ENCODE assay signal across 10 mouse cellular contexts in genomic region chr17:31901461-31902204, GRCm38 (mm10). TPM values are rescaled to one million over a fixed set of nuclear protein-coding genes. Genes with fewer than 3 reads are reported as not detected.
DNase-seq lines count a peak whose midpoint lies in the region; ATAC-seq lines count a peak whose summit lies in the region.
"Had no signal": no experiment of that assay in that cellular context is flagged by ENCODE, and none has a peak within 500 bp of the region (broad histone marks: within the 10 kb centered on the region; RNA-seq: fewer than 3 reads in every experiment).

No protein-coding gene starts in this region.

- 34% methylated on average over 11 of the region's 11 CpGs for WGBS in liver, embryonic 16.5 days (ENCODE audit: insufficient replicate concordance)
- WGBS in hindbrain, embryonic 16.5 days = 81% methylated on average over 11 of the region's 11 CpGs

- no peaks in the 10 kb centered on the region for H3K27me3 ChIP-seq in liver, embryonic 16.5 days (ENCODE audit: control insufficient read depth, insufficient read depth, low read depth, low read length)
- H3K27me3 ChIP-seq in hindbrain, embryonic 16.5 days (replicated peaks; ENCODE audit: control insufficient read depth, insufficient read depth, low read length) = no peaks in the 10 kb centered on the region
- H3K27me3 ChIP-seq: embryonic facial prominence, embryonic 15.5 days; limb, embryonic 13.5 days had no signal

- H3K4me2 ChIP-seq in liver, embryonic 16.5 days (ENCODE audit: low read depth, low read length) = 0 out of 2 replicates have a peak overlapping the region, but pooled peaks have one; percentile 3
- H3K4me2 ChIP-seq in hindbrain, embryonic 16.5 days (ENCODE audit: low read length) = no peak overlapping the region
- H3K4me2 ChIP-seq: embryonic facial prominence, embryonic 15.5 days; limb, embryonic 13.5 days had no signal

- H3K4me1 ChIP-seq in liver, embryonic 16.5 days (ENCODE audit: control insufficient read depth, low read depth, low read length) = peaks cover 12% of the 10 kb centered on the region
- no peaks in the 10 kb centered on the region for H3K4me1 ChIP-seq in hindbrain, embryonic 16.5 days (ENCODE audit: control insufficient read depth, insufficient read depth, low read depth, low read length)
- H3K4me1 ChIP-seq: limb, embryonic 13.5 days had no signal

- H3K4me3 ChIP-seq in liver, embryonic 16.5 days (ENCODE audit: low read depth, low read length) = no peak overlapping the region
- no peak overlapping the region for H3K4me3 ChIP-seq in hindbrain, embryonic 16.5 days (ENCODE audit: low read length)
- H3K4me3 ChIP-seq: embryonic facial prominence, embryonic 15.5 days; hindbrain, embryonic 10.5 days; limb, embryonic 13.5 days had no signal

- peak overlapping the region; percentile 26 for H3K27ac ChIP-seq in liver, embryonic 16.5 days (ENCODE audit: low read length)
- no peak overlapping the region for H3K27ac ChIP-seq in hindbrain, embryonic 16.5 days (ENCODE audit: low read depth, low read length)
- H3K27ac ChIP-seq: embryonic facial prominence, embryonic 15.5 days; hindbrain, embryonic 10.5 days; limb, embryonic 13.5 days had no signal

- no peaks in the 10 kb centered on the region for H3K36me3 ChIP-seq in liver, embryonic 16.5 days (ENCODE audit: control insufficient read depth, insufficient read depth)
- H3K36me3 ChIP-seq in hindbrain, embryonic 16.5 days (ENCODE audit: control insufficient read depth, insufficient read depth, low read length) = no peaks in the 10 kb centered on the region
- H3K36me3 ChIP-seq: embryonic facial prominence, embryonic 15.5 days; hindbrain, embryonic 10.5 days; limb, embryonic 13.5 days had no signal

- peak; percentile 71 for ATAC-seq in liver, embryonic 16.5 days (ENCODE audit: low read depth)
- no peak for ATAC-seq in hindbrain, embryonic 16.5 days

- no peak overlapping the region for H3K9ac ChIP-seq in liver, embryonic 16.5 days (ENCODE audit: low read depth, low read length)
- no peak overlapping the region for H3K9ac ChIP-seq in hindbrain, embryonic 16.5 days (ENCODE audit: low read depth, low read length)
- H3K9ac ChIP-seq: embryonic facial prominence, embryonic 15.5 days; limb, embryonic 13.5 days had no signal

- DNase-seq in urinary bladder, postnatal 10 days (ENCODE audit: low spot score) = peak; percentile 8
- no peak for DNase-seq in urinary bladder, adult 18-20 months (ENCODE audit: low spot score in 2 of 2)
- DNase-seq in kidney, adult 18-20 months = peak; percentile 73
- DNase-seq in layer of hippocampus, postnatal 36 days = no peak
- no peak for DNase-seq in right cerebral cortex, postnatal 4 days

- no peaks in the 10 kb centered on the region for H3K9me3 ChIP-seq in liver, embryonic 16.5 days (replicated peaks; ENCODE audit: control insufficient read depth, low read length)
- H3K9me3 ChIP-seq in hindbrain, embryonic 16.5 days (ENCODE audit: control insufficient read depth, low read length) = no peaks in the 10 kb centered on the region
- H3K9me3 ChIP-seq: embryonic facial prominence, embryonic 15.5 days; hindbrain, embryonic 10.5 days; limb, embryonic 13.5 days had no signal

RNA-seq across cellular contexts. Expression of gene Sik1, which starts 46.0 kb away (rescaled TPM):
- polyA plus RNA-seq in liver, embryonic 16.5 days (2015; fragmentation: Nextera tagmentation; extraction: Ambion mirVana) = 5.4 and 5.9 TPM in 2 replicates
- total RNA-seq in layer of hippocampus, postnatal 36 days (2021) = 10 to 100 TPM; 16.9 to 18.0 TPM
- 16.2 and 17.4 TPM in 2 replicates for polyA plus RNA-seq in hindbrain, embryonic 16.5 days (2015; fragmentation: Nextera tagmentation; extraction: Ambion mirVana)

Comparison
In these comparisons a context has a peak if more than half of its experiments do, and no peak if none do; other contexts are left out.
1. DNase-seq: peak in urinary bladder, postnatal 10 days (single experiment) and kidney, adult 18-20 months (single experiment); none in urinary bladder, adult 18-20 months (0 of 2), layer of hippocampus, postnatal 36 days (0 of 2) and right cerebral cortex, postnatal 4 days (single experiment).